Mouse (Mus musculus): Measurements from ENCODE around the gene Wbp2.

DNA sequence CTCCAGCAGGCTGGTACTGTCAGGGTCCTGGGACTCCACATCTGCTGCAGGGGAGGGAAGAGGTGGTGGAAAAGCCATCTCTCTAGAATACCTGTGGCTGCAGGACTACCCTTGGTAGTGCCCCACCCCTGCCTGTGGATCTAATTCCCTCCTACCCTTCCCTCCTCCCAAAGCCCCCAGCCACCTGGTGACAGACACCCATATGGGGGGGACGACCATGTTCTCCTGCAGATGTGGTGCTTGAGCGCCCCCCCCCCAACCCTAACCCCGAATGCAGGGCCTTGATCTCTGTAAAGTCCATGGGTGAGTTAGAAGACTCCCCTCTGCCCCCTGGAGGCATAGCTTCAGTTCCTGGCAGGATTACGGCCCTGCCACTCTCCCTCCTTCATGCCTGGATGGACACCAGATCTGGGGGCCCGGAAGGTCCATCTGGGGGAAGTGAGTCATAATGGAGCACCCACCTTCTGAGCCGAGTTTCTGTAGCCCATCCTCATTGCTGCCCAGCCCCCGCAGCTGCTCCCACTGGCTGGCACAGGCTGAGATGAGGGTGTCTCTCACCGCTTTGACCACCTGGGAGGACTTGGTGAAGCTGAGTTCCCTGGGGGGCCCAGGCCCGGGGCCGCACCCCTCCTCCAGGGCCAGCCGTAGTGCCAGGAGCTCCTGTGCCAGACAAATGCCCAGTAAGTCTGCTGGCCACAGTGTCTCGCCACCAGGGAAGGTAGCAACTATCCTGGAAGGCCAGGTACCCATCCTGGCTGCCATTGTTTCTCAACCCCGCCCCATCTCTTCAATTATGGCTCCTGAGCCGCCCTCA lies 20.4 kb upstream of the Wbp2 start:
- TF ChIP-seq POLR2A (IDR thresholded peaks at IDR 0.05; ENCODE audit: low read depth, low read length) (no peak), CTCF (IDR thresholded peaks at IDR 0.05; ENCODE audit: extremely low read depth, insufficient read depth, insufficient read length, insufficient replicate concordance) (no peak)

All from spleen, adult 2 months (tissue).